Mouse (Mus musculus) limb, embryonic 13.5 days (tissue): ENCODE measurements at regions not wholly inside any gene's neighbourhood (a gene's known extent, or its start where the extent isn't known, plus 50 kb on each side); places are given as distances from the start of the nearest gene placed in this dataset.

Experiments
- ATAC-seq: fragments of 200-750 bp; cut with Nextera tagmentation; 2 replicates; pipeline ENCODE4 v1.8.0; 2017; ENCODE audit warnings: low read depth, moderate number of reproducible peaks, moderate TSS enrichment; ENCODE audit not compliant: low FRiP score
- H3K27ac ChIP-seq: fragments of 300-500 bp; sonication (generic); 2 replicates; pipeline ENCODE4 v1.5.1; 2015; ENCODE audit warnings: inconsistent platforms, mild to moderate bottlenecking, moderate library complexity
- H3K27me3 ChIP-seq: fragments of 300-500 bp; sonication (generic); 2 replicates; pipeline ENCODE4 v1.6.1; 2015; ENCODE audit warnings: mild to moderate bottlenecking, inconsistent platforms
- H3K36me3 ChIP-seq: fragments of 300-500 bp; sonication (generic); 2 replicates; pipeline ENCODE4 v1.6.1; 2015; ENCODE audit warnings: inconsistent platforms, mild to moderate bottlenecking, moderate library complexity
- H3K4me1 ChIP-seq: fragments of 300-500 bp; sonication (generic); 2 replicates; pipeline ENCODE4 v1.6.1; 2015; ENCODE audit warnings: inconsistent platforms
- H3K4me2 ChIP-seq: fragments of 300-500 bp; sonication (generic); replicated peaks from 2 replicates; pipeline ENCODE4 v1.6.1; 2015; ENCODE audit warnings: inconsistent platforms, mild to moderate bottlenecking, moderate library complexity
- H3K4me3 ChIP-seq: fragments of 300-500 bp; sonication (generic); 2 replicates; pipeline ENCODE4 v1.5.1; 2015; ENCODE audit warnings: moderate library complexity, mild to moderate bottlenecking, inconsistent platforms
- H3K9ac ChIP-seq: fragments of 300-500 bp; sonication (generic); 2 replicates; pipeline ENCODE4 v1.6.1; 2015; ENCODE audit warnings: mild to moderate bottlenecking, inconsistent platforms
- H3K9me3 ChIP-seq: fragments of 300-500 bp; sonication (generic); 2 replicates; pipeline ENCODE4 v1.6.1; 2016; ENCODE audit warnings: inconsistent platforms
- WGBS: fragments of 180-500 bp; shearing (Covaris S2); methylation state at CpG from one replicate; pipeline ENCODE4 v1.1.7; 2015; 5-methylcytosine and 5-hydroxymethylcytosine counted together

DNA sequence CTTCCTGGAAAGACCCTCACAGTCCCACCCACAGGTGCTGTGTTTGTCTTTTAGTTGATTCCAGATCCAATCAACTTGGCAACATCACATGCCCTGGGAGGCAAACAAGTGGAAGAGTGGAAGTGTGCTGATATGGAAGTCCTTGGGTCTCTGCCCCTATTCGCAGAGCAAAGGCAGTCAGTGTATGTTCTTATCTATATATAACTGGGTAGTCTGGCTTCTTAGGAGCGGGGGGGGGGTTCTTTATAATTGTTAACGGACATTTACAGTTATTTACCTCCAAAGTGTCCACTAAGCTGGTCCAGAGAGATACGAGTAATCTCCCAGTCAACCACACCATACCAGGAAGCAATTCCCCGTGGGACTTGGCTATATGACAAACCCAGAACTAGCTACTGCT is 184.8 kb downstream of the Prkcq start:
- no peak for ATAC-seq
- H3K36me3 ChIP-seq: no peaks in the 10 kb centered on the region
- H3K4me2 ChIP-seq: no peak overlapping the region
- no peak overlapping the region for H3K9ac ChIP-seq
- no peaks in the 10 kb centered on the region for H3K4me1 ChIP-seq
- H3K4me3 ChIP-seq: no peak overlapping the region
- H3K27me3 ChIP-seq: no peaks in the 10 kb centered on the region
- 86% methylated on average over 5 of the region's 5 CpGs for WGBS
- H3K27ac ChIP-seq: no peak overlapping the region
- H3K9me3 ChIP-seq: no peaks in the 10 kb centered on the region

- H3K9ac ChIP-seq: no peak overlapping the region
- H3K27ac ChIP-seq: no peak overlapping the region
- H3K4me2 ChIP-seq: no peak overlapping the region
- no peak overlapping the region for H3K4me3 ChIP-seq
- H3K27me3 ChIP-seq: no peaks in the 10 kb centered on the region
- WGBS: 93% methylated on average over 5 of the region's 5 CpGs
- no peaks in the 10 kb centered on the region for H3K36me3 ChIP-seq
- ATAC-seq: no peak
- H3K9me3 ChIP-seq: no peaks in the 10 kb centered on the region
- no peaks in the 10 kb centered on the region for H3K4me1 ChIP-seq
These were observed 183.7 kb downstream of the Prkcq start for GRCm38 (mm10) chr2:11355594-11355993.
